Mouse (Mus musculus): ENCODE results near the gene Prdm12.

- TF ChIP-seq SRF (IDR thresholded peaks at IDR 0.05; ENCODE audit: control insufficient read depth, insufficient read length, low read depth) (no peak), MAX (IDR thresholded peaks at IDR 0.05; ENCODE audit: low read depth) (no peak), MYOG (IDR thresholded peaks at IDR 0.05; ENCODE audit: control insufficient read depth in 1 of 3, insufficient read depth in 1 of 3, insufficient read length in 2 of 3, low read depth in 2 of 3) (no peak), POLR2A (IDR thresholded peaks at IDR 0.05; ENCODE audit: insufficient read length, low read depth) (no peak), CEBPB (IDR thresholded peaks at IDR 0.05; ENCODE audit: insufficient read depth, poor library complexity, severe bottlenecking) (no peak), TCF3 (IDR thresholded peaks at IDR 0.05; ENCODE audit: insufficient read length, low read depth) (no peak), MYOD1 (IDR thresholded peaks at IDR 0.05; ENCODE audit: control insufficient read depth in 1 of 3, insufficient read length in 2 of 3, low read depth in 2 of 3) (no peak), TCF12 (IDR thresholded peaks at IDR 0.05; ENCODE audit: insufficient read depth, poor library complexity, severe bottlenecking) (no peak), USF1 (IDR thresholded peaks at IDR 0.05; ENCODE audit: low read depth) (no peak), E2F4 (IDR thresholded peaks at IDR 0.05; ENCODE audit: insufficient read depth) (no peak)
Measured at GRCm38 (mm10) chr2:31703226-31703625, 63.4 kb downstream of the Prdm12 start.
